Mouse (Mus musculus): ENCODE measurements around the gene Med21.

DNA sequence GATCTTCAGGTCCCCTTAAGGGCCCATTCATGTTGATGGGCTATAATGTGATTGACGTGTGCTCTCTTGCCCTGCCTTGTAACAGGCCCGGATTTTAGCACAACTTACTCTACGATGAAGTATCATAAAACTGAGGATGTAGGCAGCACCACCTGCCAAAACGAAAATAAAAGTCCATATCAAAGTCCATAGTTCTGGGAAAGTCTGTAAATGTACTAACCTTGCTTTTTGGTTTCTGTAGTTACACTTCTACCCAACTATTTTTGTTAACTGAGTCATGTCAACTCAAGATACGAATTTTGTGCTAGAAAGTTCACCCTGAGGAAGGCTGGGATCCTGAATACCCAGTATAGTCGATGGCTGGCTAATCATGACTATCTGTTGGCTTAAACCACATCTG lies 1.4 kb upstream of the Med21 start:
- TF ChIP-seq CTCF (IDR thresholded peaks at IDR 0.05; ENCODE audit: low read depth) (no peak), EP300 (optimal IDR thresholded peaks at IDR 0.05) (no peak)
